Mouse (Mus musculus): ENCODE measurements at regions not wholly inside any gene's neighbourhood (a gene's known extent, or its start where the extent isn't known, plus 50 kb on each side); places are given as distances from the start of the nearest gene placed in this dataset.

GRCm38 (mm10) chr10:120625474-120625873, 149.2 kb upstream of the Hmga2 start:
- Histone ChIP-seq H3K36me3 (ENCODE audit: control insufficient read depth, insufficient read depth) (peaks cover 8% of the 10 kb centered on the region), H3K4me3 (ENCODE audit: insufficient read depth, poor library complexity, severe bottlenecking) (no peak overlapping the region), H3K79me2 (ENCODE audit: control insufficient read depth, insufficient read depth) (no peaks in the 10 kb centered on the region), H3K79me3 (ENCODE audit: low read depth) (peaks cover 2% of the 10 kb centered on the region), H3K27me3 (ENCODE audit: control insufficient read depth, insufficient read depth, insufficient read length) (no peaks in the 10 kb centered on the region), H3ac (ENCODE audit: control insufficient read depth, insufficient read length, low read depth) (peak overlapping the region; percentile 53)
- TF ChIP-seq FOSL1 (IDR thresholded peaks at IDR 0.05; ENCODE audit: insufficient read depth, low read length, poor library complexity, severe bottlenecking): no peak
- TF ChIP-seq USF1 (IDR thresholded peaks at IDR 0.05; ENCODE audit: low read depth): no peak
- TF ChIP-seq MAX (IDR thresholded peaks at IDR 0.05): no peak
- no peak for TF ChIP-seq CEBPB (IDR thresholded peaks at IDR 0.05; ENCODE audit: low read depth)
- TF ChIP-seq MYOD1 (IDR thresholded peaks at IDR 0.05; ENCODE audit: control insufficient read depth, insufficient read length, low read depth): no peak
- no peak for TF ChIP-seq MYOG (IDR thresholded peaks at IDR 0.05; ENCODE audit: control insufficient read depth, extremely low read depth, insufficient read length)
- TF ChIP-seq CTCF (IDR thresholded peaks at IDR 0.05; ENCODE audit: control insufficient read depth, insufficient read depth, insufficient read length): no peak

- no peak overlapping the region for H3K4me3 ChIP-seq (ENCODE audit: insufficient read depth, poor library complexity, severe bottlenecking)
- H3ac ChIP-seq (ENCODE audit: control insufficient read depth, insufficient read length, low read depth): no peak overlapping the region
- no peaks in the 10 kb centered on the region for H3K79me2 ChIP-seq (ENCODE audit: control insufficient read depth, insufficient read depth)
- no peaks in the 10 kb centered on the region for H3K27me3 ChIP-seq (ENCODE audit: control insufficient read depth, insufficient read depth, insufficient read length)
- TF ChIP-seq MAX (IDR thresholded peaks at IDR 0.05) (peak; percentile 57), CEBPB (IDR thresholded peaks at IDR 0.05; ENCODE audit: low read depth) (peak; percentile 35), MYOG (IDR thresholded peaks at IDR 0.05; ENCODE audit: control insufficient read depth, extremely low read depth, insufficient read length) (no peak), FOSL1 (IDR thresholded peaks at IDR 0.05; ENCODE audit: insufficient read depth, low read length, poor library complexity, severe bottlenecking) (peak; percentile 96), CTCF (IDR thresholded peaks at IDR 0.05; ENCODE audit: control insufficient read depth, insufficient read depth, insufficient read length) (no peak), MYOD1 (IDR thresholded peaks at IDR 0.05; ENCODE audit: control insufficient read depth, insufficient read length, low read depth) (peak; percentile 53), USF1 (IDR thresholded peaks at IDR 0.05; ENCODE audit: low read depth) (peak; percentile 83)
- peaks cover 6% of the 10 kb centered on the region for H3K36me3 ChIP-seq (ENCODE audit: control insufficient read depth, insufficient read depth)
- H3K79me3 ChIP-seq (ENCODE audit: low read depth): no peaks in the 10 kb centered on the region
These were observed 148.1 kb upstream of the Hmga2 start for GRCm38 (mm10) chr10:120624203-120624942.

- no peak overlapping the region for H3K4me3 ChIP-seq (ENCODE audit: insufficient read depth, poor library complexity, severe bottlenecking)
- TF ChIP-seq USF1 (IDR thresholded peaks at IDR 0.05; ENCODE audit: low read depth) (peak; percentile 64), CEBPB (IDR thresholded peaks at IDR 0.05; ENCODE audit: low read depth) (no peak), MAX (IDR thresholded peaks at IDR 0.05) (peak; percentile 89), CTCF (IDR thresholded peaks at IDR 0.05; ENCODE audit: control insufficient read depth, insufficient read depth, insufficient read length) (no peak), FOSL1 (IDR thresholded peaks at IDR 0.05; ENCODE audit: insufficient read depth, low read length, poor library complexity, severe bottlenecking) (peak; percentile 100), MYOD1 (IDR thresholded peaks at IDR 0.05; ENCODE audit: control insufficient read depth, insufficient read length, low read depth) (peak; percentile 86), MYOG (IDR thresholded peaks at IDR 0.05; ENCODE audit: control insufficient read depth, extremely low read depth, insufficient read length) (no peak)
- H3K27me3 ChIP-seq (ENCODE audit: control insufficient read depth, insufficient read depth, insufficient read length): no peaks in the 10 kb centered on the region
- no peaks in the 10 kb centered on the region for H3K36me3 ChIP-seq (ENCODE audit: control insufficient read depth, insufficient read depth)
- no peaks in the 10 kb centered on the region for H3K79me3 ChIP-seq (ENCODE audit: low read depth)
- peak overlapping the region; percentile 31 for H3ac ChIP-seq (ENCODE audit: control insufficient read depth, insufficient read length, low read depth)
- peaks cover 11% of the 10 kb centered on the region for H3K79me2 ChIP-seq (ENCODE audit: control insufficient read depth, insufficient read depth)
These were observed 140.2 kb upstream of the Hmga2 start for GRCm38 (mm10) chr10:120616406-120617015.

DNA sequence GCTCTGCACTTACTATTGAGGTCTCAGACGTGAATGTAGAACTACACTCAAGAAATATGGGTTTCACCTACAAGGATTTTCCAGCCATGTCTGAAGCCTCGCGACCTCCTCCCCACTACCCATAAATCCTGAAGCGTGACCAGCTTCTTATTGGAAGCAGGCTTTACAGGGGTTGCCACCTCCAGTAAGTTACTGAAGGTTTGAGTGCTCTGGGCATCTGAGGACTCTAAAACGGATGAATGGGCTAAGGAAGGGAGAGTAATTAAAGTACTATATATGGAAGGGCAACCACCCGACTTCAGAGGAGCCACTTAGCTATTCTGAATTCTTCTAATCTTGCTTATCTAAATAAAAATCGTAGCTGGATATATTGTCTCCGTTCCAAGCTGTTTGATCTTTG, 136.1 kb upstream of the Hmga2 start:
- Histone ChIP-seq H3ac (ENCODE audit: control insufficient read depth, insufficient read length, low read depth) (no peak overlapping the region), H3K4me3 (ENCODE audit: insufficient read depth, poor library complexity, severe bottlenecking) (no peak overlapping the region), H3K79me2 (ENCODE audit: control insufficient read depth, insufficient read depth) (peaks cover 11% of the 10 kb centered on the region), H3K36me3 (ENCODE audit: control insufficient read depth, insufficient read depth) (no peaks in the 10 kb centered on the region), H3K27me3 (ENCODE audit: control insufficient read depth, insufficient read depth, insufficient read length) (no peaks in the 10 kb centered on the region), H3K79me3 (ENCODE audit: low read depth) (no peaks in the 10 kb centered on the region)
- no peak for TF ChIP-seq CTCF (IDR thresholded peaks at IDR 0.05; ENCODE audit: control insufficient read depth, insufficient read depth, insufficient read length)
- no peak for TF ChIP-seq CEBPB (IDR thresholded peaks at IDR 0.05; ENCODE audit: low read depth)
- no peak for TF ChIP-seq USF1 (IDR thresholded peaks at IDR 0.05; ENCODE audit: low read depth)
- TF ChIP-seq MYOD1 (IDR thresholded peaks at IDR 0.05; ENCODE audit: control insufficient read depth, insufficient read length, low read depth): no peak
- no peak for TF ChIP-seq MAX (IDR thresholded peaks at IDR 0.05)
- TF ChIP-seq FOSL1 (IDR thresholded peaks at IDR 0.05; ENCODE audit: insufficient read depth, low read length, poor library complexity, severe bottlenecking): no peak
- TF ChIP-seq MYOG (IDR thresholded peaks at IDR 0.05; ENCODE audit: control insufficient read depth, extremely low read depth, insufficient read length): no peak

DNA sequence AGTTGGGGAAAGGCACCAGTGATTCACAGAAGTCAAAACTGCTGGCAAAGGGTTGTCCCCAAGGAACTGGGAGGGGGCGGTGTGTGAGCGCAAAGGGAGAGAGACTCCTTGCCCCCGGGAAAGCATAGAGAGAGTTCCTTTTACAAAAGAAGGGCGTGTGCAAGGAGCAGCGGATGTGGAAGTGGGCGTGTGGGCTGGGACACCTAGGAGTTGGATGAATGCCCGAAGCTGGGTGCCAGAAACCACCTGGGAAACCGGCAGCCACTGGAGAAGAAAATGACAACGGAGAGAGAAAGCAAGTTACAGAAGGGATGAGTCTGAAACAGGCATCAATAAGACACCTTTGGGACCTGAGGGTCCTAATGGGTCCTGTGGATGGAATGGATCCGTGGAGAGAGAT, 133.8 kb upstream of the Hmga2 start:
- Histone ChIP-seq H3K79me3 (ENCODE audit: low read depth) (no peaks in the 10 kb centered on the region), H3K4me3 (ENCODE audit: insufficient read depth, poor library complexity, severe bottlenecking) (no peak overlapping the region), H3K27me3 (ENCODE audit: control insufficient read depth, insufficient read depth, insufficient read length) (no peaks in the 10 kb centered on the region), H3ac (ENCODE audit: control insufficient read depth, insufficient read length, low read depth) (no peak overlapping the region), H3K36me3 (ENCODE audit: control insufficient read depth, insufficient read depth) (no peaks in the 10 kb centered on the region), H3K79me2 (ENCODE audit: control insufficient read depth, insufficient read depth) (peaks cover 8% of the 10 kb centered on the region)
- TF ChIP-seq MYOG (IDR thresholded peaks at IDR 0.05; ENCODE audit: control insufficient read depth, extremely low read depth, insufficient read length) (no peak), MAX (IDR thresholded peaks at IDR 0.05) (no peak), MYOD1 (IDR thresholded peaks at IDR 0.05; ENCODE audit: control insufficient read depth, insufficient read length, low read depth) (no peak), CEBPB (IDR thresholded peaks at IDR 0.05; ENCODE audit: low read depth) (no peak), FOSL1 (IDR thresholded peaks at IDR 0.05; ENCODE audit: insufficient read depth, low read length, poor library complexity, severe bottlenecking) (no peak), USF1 (IDR thresholded peaks at IDR 0.05; ENCODE audit: low read depth) (no peak), CTCF (IDR thresholded peaks at IDR 0.05; ENCODE audit: control insufficient read depth, insufficient read depth, insufficient read length) (no peak)
